Mouse (Mus musculus): ENCODE results near the gene Tbl1xr1. TPM values are rescaled to one million over a fixed set of nuclear protein-coding genes. Genes with fewer than 3 reads are reported as not detected.

Gene Tbl1xr1
- total and polyA plus RNA-seq, 2 experiments from 2014 or later, result 12.8 to 33.1 TPM

DNA sequence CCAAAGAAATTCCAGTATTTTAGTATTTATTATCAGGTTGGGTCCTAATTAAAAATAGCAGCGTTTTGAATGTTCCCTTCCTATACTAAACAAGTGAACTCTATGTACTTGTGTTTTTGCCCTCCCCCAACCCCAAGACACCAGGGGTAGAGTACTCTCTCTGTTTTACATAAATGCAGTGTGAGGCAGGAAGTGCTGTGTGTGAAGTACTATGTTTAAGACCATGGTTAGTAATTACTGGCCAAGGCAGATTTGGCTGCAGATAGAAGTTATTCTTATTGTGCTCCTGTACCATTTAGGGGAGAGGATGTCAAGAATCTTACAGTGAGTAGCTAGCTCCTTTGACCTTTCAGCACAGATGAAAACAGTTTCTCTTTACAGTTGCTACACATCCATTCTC lies 39.7 kb downstream of the Tbl1xr1 start:
- DNase-seq (ENCODE audit: low spot score) (no peak), ATAC-seq (no peak)
- no peak overlapping the region for H3K4me2 ChIP-seq (ENCODE audit: low read depth, low read length)
- no peak overlapping the region for H3K27ac ChIP-seq
- no peak overlapping the region for H3K4me3 ChIP-seq (ENCODE audit: low read length)
- TF ChIP-seq CTCF (IDR thresholded peaks at IDR 0.05; ENCODE audit: low read depth), result no peak
- no peaks in the 10 kb centered on the region for H3K9me3 ChIP-seq (ENCODE audit: low read length)
- no peak overlapping the region for H3K9ac ChIP-seq (replicated peaks; ENCODE audit: low read length)
- H3K4me1 ChIP-seq (ENCODE audit: insufficient read depth, low read length), result no peaks in the 10 kb centered on the region; the same call in 1 of the 2 replicates
- 67% methylated on average over 1 of the region's 1 CpGs for WGBS
- no peaks in the 10 kb centered on the region for H3K36me3 ChIP-seq (ENCODE audit: insufficient read depth, low read length)
- no peaks in the 10 kb centered on the region for H3K27me3 ChIP-seq (ENCODE audit: insufficient read depth, low read length)

DNA sequence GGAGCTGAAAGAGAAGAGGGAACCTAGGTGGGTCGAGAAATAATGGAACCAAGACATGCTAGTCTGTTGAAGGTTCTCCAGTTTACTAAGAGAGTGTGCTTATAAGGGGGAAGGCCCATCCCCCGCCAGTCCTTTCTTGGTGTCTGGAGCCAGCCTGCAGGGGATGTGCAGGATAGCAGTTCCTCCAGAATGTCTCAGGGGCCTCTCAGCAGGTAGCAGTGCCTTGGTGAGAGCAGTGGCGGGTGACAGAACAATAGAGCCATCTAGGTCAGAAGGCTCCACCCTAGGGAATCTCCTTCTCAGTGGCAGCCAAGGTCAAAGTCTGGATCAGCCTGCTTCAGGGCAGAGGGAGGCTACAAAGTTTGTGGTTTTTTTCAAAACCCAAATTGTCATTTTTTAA lies 45.3 kb downstream of the Tbl1xr1 start:
- 0 out of 2 replicates have a peak, but pooled peaks have one; percentile 6 for TF ChIP-seq CTCF (IDR thresholded peaks at IDR 0.05; ENCODE audit: low read depth)

DNA sequence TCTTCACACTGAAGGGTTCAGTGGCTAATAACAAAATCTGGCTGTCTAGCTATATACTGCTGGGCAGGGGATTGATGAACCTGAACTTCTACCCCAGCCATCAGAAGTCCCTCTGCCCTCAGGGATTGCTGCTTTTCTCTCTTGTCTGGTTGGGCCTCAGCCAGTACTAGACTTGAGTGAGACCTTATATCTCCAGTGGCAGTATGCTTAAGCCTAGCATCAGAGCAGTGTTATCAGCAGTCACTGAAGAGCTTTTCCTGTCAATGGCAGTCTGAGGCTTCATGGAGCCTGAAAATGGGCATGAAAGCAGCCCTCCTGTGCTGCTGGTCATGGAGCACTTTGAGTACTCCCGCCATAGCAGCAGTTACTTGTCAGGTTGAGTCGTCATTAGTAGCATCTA lies 46.7 kb downstream of the Tbl1xr1 start:
- Histone ChIP-seq H3K36me3 (ENCODE audit: insufficient read depth, low read length) (no peaks in the 10 kb centered on the region), H3K4me1 (ENCODE audit: insufficient read depth, low read length) (peaks cover 6% of the 10 kb centered on the region; the same call in 1 of the 2 replicates), H3K27ac (no peak overlapping the region), H3K9ac (replicated peaks; ENCODE audit: low read length) (no peak overlapping the region), H3K9me3 (ENCODE audit: low read length) (no peaks in the 10 kb centered on the region), H3K27me3 (ENCODE audit: insufficient read depth, low read length) (no peaks in the 10 kb centered on the region), H3K4me2 (ENCODE audit: low read depth, low read length) (no peak overlapping the region), H3K4me3 (ENCODE audit: low read length) (no peak overlapping the region)
- 78% methylated on average over 2 of the region's 2 CpGs for WGBS
- DNase-seq (ENCODE audit: low spot score), result no peak
- TF ChIP-seq CTCF (IDR thresholded peaks at IDR 0.05; ENCODE audit: low read depth), result no peak
- no peak for ATAC-seq

More for the DNA sequence above, 45.3 kb downstream of the Tbl1xr1 start:
- peaks cover 6% of the 10 kb centered on the region; the same call in 1 of the 2 replicates for H3K4me1 ChIP-seq (ENCODE audit: insufficient read depth, low read length)
- WGBS, result 42% methylated on average over 3 of the region's 3 CpGs
- H3K4me2 ChIP-seq (ENCODE audit: low read depth, low read length), result no peak overlapping the region
- H3K27me3 ChIP-seq (ENCODE audit: insufficient read depth, low read length), result no peaks in the 10 kb centered on the region
- ATAC-seq, result no peak
- no peak overlapping the region for H3K27ac ChIP-seq
- no peak overlapping the region for H3K4me3 ChIP-seq (ENCODE audit: low read length)
- no peaks in the 10 kb centered on the region for H3K9me3 ChIP-seq (ENCODE audit: low read length)
- no peak for DNase-seq (ENCODE audit: low spot score)
- H3K9ac ChIP-seq (replicated peaks; ENCODE audit: low read length), result no peak overlapping the region
- H3K36me3 ChIP-seq (ENCODE audit: insufficient read depth, low read length), result no peaks in the 10 kb centered on the region

DNA sequence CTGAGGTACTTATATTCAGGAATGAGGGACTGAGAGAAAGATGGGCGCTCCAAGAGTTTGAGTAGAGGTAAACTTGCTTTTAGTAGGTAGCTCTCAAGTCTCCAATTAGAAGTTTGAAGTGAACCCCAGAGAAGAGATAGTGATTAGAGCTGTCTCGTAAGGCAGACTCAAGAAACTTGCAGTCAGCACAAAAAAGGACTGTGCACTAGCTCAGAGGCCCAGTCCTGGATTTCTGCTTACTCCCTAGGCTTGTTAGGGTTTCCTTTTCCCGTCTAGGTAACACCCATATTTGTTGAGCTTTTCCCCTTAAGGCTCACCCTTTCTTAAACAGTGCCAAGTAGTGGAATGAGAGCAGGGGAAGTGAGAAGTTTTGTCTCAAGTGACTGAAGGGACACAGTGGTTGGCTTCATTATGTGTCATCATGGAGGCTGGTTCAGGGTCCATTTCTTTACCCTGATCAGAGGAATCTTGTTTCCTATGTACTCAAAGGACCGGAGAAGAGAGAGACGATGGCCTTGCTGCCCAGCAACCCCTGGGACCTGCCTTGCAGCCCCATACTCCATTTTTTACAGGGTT lies 49.9 kb downstream of the Tbl1xr1 start:
- Histone ChIP-seq H3K9ac (replicated peaks; ENCODE audit: low read length) (no peak overlapping the region), H3K36me3 (ENCODE audit: insufficient read depth, low read length) (no peaks in the 10 kb centered on the region), H3K4me3 (ENCODE audit: low read length) (no peak overlapping the region), H3K27ac (no peak overlapping the region), H3K27me3 (ENCODE audit: insufficient read depth, low read length) (no peaks in the 10 kb centered on the region), H3K4me2 (ENCODE audit: low read depth, low read length) (no peak overlapping the region), H3K4me1 (ENCODE audit: insufficient read depth, low read length) (peaks cover 4% of the 10 kb centered on the region; the same call in 1 of the 2 replicates), H3K9me3 (ENCODE audit: low read length) (no peaks in the 10 kb centered on the region)
- ATAC-seq, result no peak
- WGBS, result 90% methylated on average over 5 of the region's 5 CpGs
- no peak for TF ChIP-seq CTCF (IDR thresholded peaks at IDR 0.05; ENCODE audit: low read depth)
- DNase-seq (ENCODE audit: low spot score), result no peak

DNA sequence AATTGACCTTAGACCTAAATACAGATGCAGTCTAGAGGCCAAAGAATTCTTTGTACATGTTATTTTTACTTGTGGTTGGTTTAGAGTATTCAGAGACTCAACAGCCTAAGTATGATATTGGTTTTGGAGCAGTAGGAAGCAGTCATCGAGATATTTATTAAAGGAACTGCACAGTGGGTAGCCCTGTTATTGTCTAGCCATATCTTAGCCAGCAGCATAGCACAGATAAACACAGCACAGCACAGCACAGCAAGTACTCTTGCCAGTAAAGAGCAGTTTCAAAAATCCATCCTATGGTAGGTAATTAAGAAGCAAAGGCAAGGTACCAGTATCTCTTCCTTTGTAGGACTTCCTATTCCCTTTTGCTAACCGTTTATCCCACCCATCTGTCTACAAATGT lies 54.8 kb downstream of the Tbl1xr1 start:
- 86% methylated on average over 2 of the region's 2 CpGs for WGBS
- Histone ChIP-seq H3K9me3 (ENCODE audit: low read length) (no peaks in the 10 kb centered on the region), H3K27ac (no peak overlapping the region), H3K36me3 (ENCODE audit: insufficient read depth, low read length) (no peaks in the 10 kb centered on the region), H3K4me2 (ENCODE audit: low read depth, low read length) (no peak overlapping the region), H3K27me3 (ENCODE audit: insufficient read depth, low read length) (no peaks in the 10 kb centered on the region), H3K4me1 (ENCODE audit: insufficient read depth, low read length) (no peaks in the 10 kb centered on the region), H3K4me3 (ENCODE audit: low read length) (no peak overlapping the region), H3K9ac (replicated peaks; ENCODE audit: low read length) (no peak overlapping the region)
- DNase-seq (ENCODE audit: low spot score), result no peak
- TF ChIP-seq CTCF (IDR thresholded peaks at IDR 0.05; ENCODE audit: low read depth), result no peak
- ATAC-seq, result no peak

DNA sequence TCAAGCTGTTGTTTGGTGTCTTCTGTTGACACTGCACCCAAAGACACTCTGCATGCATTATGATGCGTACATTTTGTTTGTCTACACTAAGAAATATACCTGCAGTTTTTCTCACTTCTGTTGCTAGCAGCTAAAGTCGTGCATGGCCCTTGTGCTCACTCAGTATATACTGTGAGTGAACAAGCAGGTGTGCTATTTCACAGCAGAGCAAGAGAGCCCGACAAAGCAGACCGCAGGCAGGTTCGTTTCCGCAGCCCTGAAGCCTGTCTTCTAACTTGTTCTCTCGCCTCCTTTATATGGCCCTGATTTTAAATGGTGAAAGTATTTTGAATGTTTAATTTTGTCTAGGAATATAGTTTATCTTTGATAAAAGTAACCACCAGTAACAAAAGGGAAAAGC lies 57.2 kb downstream of the Tbl1xr1 start:
- H3K27ac ChIP-seq, result no peak overlapping the region
- H3K9ac ChIP-seq (replicated peaks; ENCODE audit: low read length), result no peak overlapping the region
- no peak overlapping the region for H3K4me2 ChIP-seq (ENCODE audit: low read depth, low read length)
- no peaks in the 10 kb centered on the region for H3K36me3 ChIP-seq (ENCODE audit: insufficient read depth, low read length)
- H3K27me3 ChIP-seq (ENCODE audit: insufficient read depth, low read length), result no peaks in the 10 kb centered on the region
- H3K4me1 ChIP-seq (ENCODE audit: insufficient read depth, low read length), result no peaks in the 10 kb centered on the region
- 88% methylated on average over 7 of the region's 7 CpGs for WGBS
- no peak overlapping the region for H3K4me3 ChIP-seq (ENCODE audit: low read length)
- ATAC-seq (no peak), DNase-seq (ENCODE audit: low spot score) (no peak)
- no peak for TF ChIP-seq CTCF (IDR thresholded peaks at IDR 0.05; ENCODE audit: low read depth)
- no peaks in the 10 kb centered on the region for H3K9me3 ChIP-seq (ENCODE audit: low read length)

DNA sequence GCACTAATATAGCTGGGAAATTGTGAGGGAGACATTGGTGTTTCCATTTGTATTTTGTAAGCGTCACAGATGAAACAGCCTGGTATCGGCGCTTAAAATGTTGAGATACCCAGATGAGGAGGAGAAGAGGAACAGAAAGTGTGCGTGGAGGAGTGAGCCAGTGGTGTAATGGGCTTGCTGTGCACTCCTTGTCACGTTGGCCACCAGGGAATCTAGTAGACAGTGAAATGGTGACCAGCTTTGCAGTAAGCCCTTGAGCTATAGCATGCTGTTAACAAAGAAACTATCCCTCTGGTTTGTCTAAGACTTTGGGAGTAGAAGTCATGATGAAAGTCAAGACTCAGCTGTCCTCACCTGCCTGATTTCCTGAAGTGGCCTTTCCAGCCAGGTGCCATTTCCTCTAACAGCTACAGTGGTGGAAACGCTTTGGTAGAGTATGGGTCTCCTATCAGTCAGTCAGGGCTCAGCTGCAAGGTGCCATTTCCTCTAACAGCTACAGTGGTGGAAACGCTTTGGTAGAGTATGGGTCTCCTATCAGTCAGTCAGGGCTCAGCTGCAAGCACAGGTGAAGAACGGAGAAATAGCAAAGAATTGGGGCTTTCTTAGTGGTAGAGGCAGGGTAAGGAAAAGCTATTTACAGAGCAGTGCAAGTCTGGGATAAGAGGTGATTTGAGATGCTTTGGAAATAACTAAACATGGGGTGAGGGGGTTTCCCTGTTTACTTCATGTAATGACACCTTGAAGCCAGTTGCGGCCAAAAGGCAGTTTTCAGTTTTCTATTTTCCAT lies 61.5 kb downstream of the Tbl1xr1 start:
- DNase-seq (ENCODE audit: low spot score), result no peak
- Histone ChIP-seq H3K36me3 (ENCODE audit: insufficient read depth, low read length) (no peaks in the 10 kb centered on the region), H3K9ac (replicated peaks; ENCODE audit: low read length) (no peak overlapping the region), H3K4me1 (ENCODE audit: insufficient read depth, low read length) (no peaks in the 10 kb centered on the region), H3K27me3 (ENCODE audit: insufficient read depth, low read length) (no peaks in the 10 kb centered on the region), H3K27ac (no peak overlapping the region), H3K4me2 (ENCODE audit: low read depth, low read length) (no peak overlapping the region), H3K4me3 (ENCODE audit: low read length) (no peak overlapping the region), H3K9me3 (ENCODE audit: low read length) (no peaks in the 10 kb centered on the region)
- ATAC-seq, result no peak
- TF ChIP-seq CTCF (IDR thresholded peaks at IDR 0.05; ENCODE audit: low read depth), result no peak
- 89% methylated on average over 9 of the region's 9 CpGs for WGBS

Data from hindbrain, postnatal 0 days (tissue).